Mouse (Mus musculus) MEL (cell line): ENCODE data around the gene Gm20388. TPM values are rescaled to one million over a fixed set of nuclear protein-coding genes. Genes with fewer than 3 reads are reported as not detected.
"Not testable (repeated sequence)": the region's sequence is repeated elsewhere in the genome, so short reads cannot be mapped to it uniquely, and the experiment has no call there.

Source experiments
- DNase-seq: peaks from one replicate; pipeline ENCODE4 v3.0.0; 2011; ENCODE audit warnings: low read depth, low spot score
- H3K27ac ChIP-seq: 2 replicates; pipeline ENCODE4 v1.5.1; 2012; ENCODE audit warnings: low read depth, mild to moderate bottlenecking, control low read depth, low read length, moderate library complexity; ENCODE audit not compliant: control insufficient read depth
- H3K27me3 ChIP-seq, 2 experiments: fragments of 150-350 bp in 1 of 2; sonication (generic) in 1 of 2; 2 replicates each; pipeline ENCODE4 v1.6.1; 2012; ENCODE audit warnings: low read length in 2 of 2, mild to moderate bottlenecking in 2 of 2, improper control_type of control experiment in 1 of 2, moderate library complexity in 1 of 2; ENCODE audit not compliant: insufficient read depth in 2 of 2, control insufficient read depth in 1 of 2
- H3K36me3 ChIP-seq, 2 experiments: 2 replicates each; pipeline ENCODE4 v1.6.1; 2012 to 2014; ENCODE audit warnings: low read length in 2 of 2, improper control_type of control experiment in 1 of 2, inconsistent platforms in 1 of 2, mild to moderate bottlenecking in 1 of 2; ENCODE audit not compliant: insufficient read depth in 2 of 2, control insufficient read depth in 1 of 2
- H3K4me1 ChIP-seq, 2 experiments: fragments of 150-350 bp in 1 of 2; sonication (generic) in 1 of 2; 2 replicates each; pipeline ENCODE4 v1.6.1; 2012; ENCODE audit warnings: low read length in 2 of 2, improper control_type of control experiment in 1 of 2, mild to moderate bottlenecking in 1 of 2; ENCODE audit not compliant: insufficient read depth in 2 of 2, control insufficient read depth in 1 of 2
- H3K4me3 ChIP-seq, 2 experiments: fragments of 150-350 bp in 1 of 2; sonication (generic) in 1 of 2; 2 replicates each; pipeline ENCODE4 v1.5.1; 2012; ENCODE audit warnings: low read depth in 2 of 2, low read length in 2 of 2, mild to moderate bottlenecking in 2 of 2, moderate library complexity in 2 of 2, control low read depth in 1 of 2, improper control_type of control experiment in 1 of 2; ENCODE audit not compliant: control insufficient read depth in 1 of 2, insufficient read depth in 1 of 2
- H3K79me2 ChIP-seq: 2 replicates; pipeline ENCODE4 v1.6.1; 2012; ENCODE audit warnings: mild to moderate bottlenecking, low read length, moderate library complexity; ENCODE audit not compliant: control insufficient read depth, poor library complexity, insufficient read depth
- H3K9ac ChIP-seq: 2 replicates; pipeline ENCODE4 v1.6.1; 2012; ENCODE audit warnings: low read depth, mild to moderate bottlenecking, control low read depth, low read length, moderate library complexity; ENCODE audit not compliant: control insufficient read depth, poor library complexity, severe bottlenecking
- H3K9me3 ChIP-seq: fragments of 150-350 bp; sonication (generic); replicated peaks from 2 replicates; pipeline ENCODE4 v1.6.1; 2012; ENCODE audit warnings: mild to moderate bottlenecking, low read length, improper control_type of control experiment, moderate library complexity; ENCODE audit not compliant: insufficient read depth
- BHLHE40 ChIP-seq: IDR thresholded peaks from 2 replicates; pipeline ENCODE4 v1.6.1; 2012; ENCODE audit warnings: low read depth, mild to moderate bottlenecking, inconsistent platforms, low read length, improper control_type of control experiment, borderline replicate concordance
- CTCF ChIP-seq, 3 experiments: IDR thresholded peaks in 2 of 3; conservative IDR thresholded peaks in 1 of 3; 2 replicates each; pipeline ENCODE4 v1.5.1; 2011 to 2012; ENCODE audit warnings: low read length in 3 of 3, low read depth in 2 of 3, mild to moderate bottlenecking in 2 of 3, improper control_type of control experiment in 1 of 3, inconsistent platforms in 1 of 3, mixed read lengths in 1 of 3, moderate library complexity in 1 of 3; ENCODE audit not compliant: control insufficient read depth in 1 of 3, insufficient read depth in 1 of 3, poor library complexity in 1 of 3, severe bottlenecking in 1 of 3
- EP300 ChIP-seq, 2 experiments: IDR thresholded peaks; 2 replicates each; pipeline ENCODE4 v1.6.1; 2011; ENCODE audit warnings: improper control_type of control experiment in 2 of 2, low read length in 2 of 2, low read depth in 1 of 2, mild to moderate bottlenecking in 1 of 2
- JUND ChIP-seq: IDR thresholded peaks from 2 replicates; pipeline ENCODE4 v1.6.1; 2011; ENCODE audit warnings: low read depth, mild to moderate bottlenecking, improper control_type of control experiment, low read length
- MAFK ChIP-seq: IDR thresholded peaks from 2 replicates; pipeline ENCODE4 v1.6.1; 2011; ENCODE audit warnings: low read depth, mild to moderate bottlenecking, low read length, improper control_type of control experiment, borderline replicate concordance
- MAX ChIP-seq: IDR thresholded peaks from 2 replicates; pipeline ENCODE4 v1.6.1; 2011; ENCODE audit warnings: low read length, improper control_type of control experiment
- NELFE ChIP-seq: IDR thresholded peaks from 2 replicates; pipeline ENCODE4 v1.6.1; 2011; ENCODE audit warnings: low read depth, low read length, improper control_type of control experiment
- POLR2AphosphoS5 ChIP-seq: IDR thresholded peaks from 2 replicates; pipeline ENCODE4 v1.6.1; 2012; ENCODE audit warnings: low read depth, borderline replicate concordance, mild to moderate bottlenecking, inconsistent platforms, low read length, moderate library complexity, mixed read lengths
- RAD21 ChIP-seq: IDR thresholded peaks from 2 replicates; pipeline ENCODE4 v1.6.1; 2011; ENCODE audit warnings: mild to moderate bottlenecking, low read depth, low read length, improper control_type of control experiment
- SMC3 ChIP-seq: IDR thresholded peaks from 2 replicates; pipeline ENCODE4 v1.6.1; 2011; ENCODE audit warnings: low read depth, low read length, improper control_type of control experiment
- TBP ChIP-seq: IDR thresholded peaks from 2 replicates; pipeline ENCODE4 v1.8.0; 2011; ENCODE audit warnings: low read depth, low read length, improper control_type of control experiment
- USF1 ChIP-seq: IDR thresholded peaks from 2 replicates; pipeline ENCODE4 v1.6.1; 2014; ENCODE audit warnings: low read depth, mild to moderate bottlenecking, inconsistent platforms, low read length, improper control_type of control experiment, moderate library complexity
- ZKSCAN1 ChIP-seq: IDR thresholded peaks from 2 replicates; pipeline ENCODE4 v1.6.1; 2012; ENCODE audit warnings: low read depth, mild to moderate bottlenecking, inconsistent platforms, low read length, improper control_type of control experiment, moderate library complexity
- polyA plus RNA-seq, 2 experiments: library from polyadenylated mRNA; stranded (reverse) in 1 of 2; unstranded in 1 of 2; fragments of >175 nt in 1 of 2; fragments of >200 nt in 1 of 2; gene quantifications; 2 replicates each; pipeline versions ENCODE4 v1.2.1 to v1.2.4; 2012; ENCODE audit warnings: low replicate concordance in 2 of 2, low read depth in 1 of 2; ENCODE audit not compliant: insufficient read length in 2 of 2, insufficient read depth in 1 of 2, missing spikeins in 1 of 2
- total RNA-seq: library from RNA; depleted of rRNA; stranded (reverse); fragments of 300-350 nt; gene quantifications from 2 replicates; pipeline ENCODE4 v1.2.3, GENCODE M21; 2012

Gene Gm20388
- total and polyA plus RNA-seq, 3 experiments, result 11.1 to 17.8 TPM; not detected in 1

- Histone ChIP-seq H3K9me3 (no peaks in the 10 kb centered on the region), H3K27me3 (no peaks in the 10 kb centered on the region), H3K9ac (no peak overlapping the region), H3K27ac (no peak overlapping the region), H3K4me3 (no peak overlapping the region), H3K4me1 (no peaks in the 10 kb centered on the region), H3K36me3 (no peaks in the 10 kb centered on the region), H3K79me2 (no peaks in the 10 kb centered on the region)
- TF ChIP-seq MAX, result no peak
- no peak for TF ChIP-seq EP300 (IDR thresholded peaks at IDR 0.05; ENCODE audit: low read depth in 1 of 2, low read length in 2 of 2)
- TF ChIP-seq SMC3, result 0 out of 2 replicates have a peak, but pooled peaks have one; percentile 17
- TF ChIP-seq CTCF (IDR thresholded peaks at IDR 0.05 in 2 of 3, conservative IDR thresholded peaks at IDR 0.05 in 1 of 3; ENCODE audit: control insufficient read depth in 1 of 3, insufficient read depth in 1 of 3, low read depth in 2 of 3, low read length in 3 of 3, poor library complexity in 1 of 3, severe bottlenecking in 1 of 3), result peak; percentile 27 to 65 (median 38); a peak in 5 of 6 replicates
- peak; percentile 22; the same call in 1 of the 2 replicates for TF ChIP-seq RAD21
- no peak for TF ChIP-seq TBP
- TF ChIP-seq JUND, result no peak
- DNase-seq, result peak; percentile 7
These were observed 885.4 kb downstream of the Gm20388 start for GRCm38 (mm10) chr8:120795944-120796635.

GRCm38 (mm10) chr8:120797019-120797727, 886.5 kb downstream of the Gm20388 start:
- H3K9me3 ChIP-seq, result no peaks in the 10 kb centered on the region
- no peak overlapping the region for H3K27ac ChIP-seq
- no peak for DNase-seq
- no peaks in the 10 kb centered on the region for H3K27me3 ChIP-seq
- no peaks in the 10 kb centered on the region for H3K4me1 ChIP-seq
- H3K79me2 ChIP-seq, result no peaks in the 10 kb centered on the region
- TF ChIP-seq ZKSCAN1, result peak; percentile 72; the same call in 1 of the 2 replicates
- TF ChIP-seq MAFK, result no peak
- TF ChIP-seq BHLHE40, result no peak
- no peak; the same call in 1 of the 2 replicates for TF ChIP-seq POLR2AphosphoS5
- no peak for TF ChIP-seq NELFE
- H3K9ac ChIP-seq, result no peak overlapping the region
- no peaks in the 10 kb centered on the region for H3K36me3 ChIP-seq
- H3K4me3 ChIP-seq, result no peak overlapping the region

- DNase-seq, result no peak
- no peaks in the 10 kb centered on the region for H3K27me3 ChIP-seq
These were observed 889.7 kb downstream of the Gm20388 start for GRCm38 (mm10) chr8:120800308-120800865.

GRCm38 (mm10) chr8:120803661-120804375, 893.2 kb downstream of the Gm20388 start:
- H3K27ac ChIP-seq, H3K27me3 ChIP-seq, H3K9ac ChIP-seq, DNase-seq, H3K9me3 ChIP-seq, H3K79me2 ChIP-seq, H3K4me1 ChIP-seq, H3K36me3 ChIP-seq, H3K4me3 ChIP-seq: not testable (repeated sequence)

More at GRCm38 (mm10) chr8:120800308-120800865, 889.7 kb downstream of the Gm20388 start:
- peak in 2 of 3 experiments; percentile 21 to 44; a peak in 4 of 6 replicates for TF ChIP-seq CTCF (IDR thresholded peaks at IDR 0.05 in 2 of 3, conservative IDR thresholded peaks at IDR 0.05 in 1 of 3; ENCODE audit: control insufficient read depth in 1 of 3, insufficient read depth in 1 of 3, low read depth in 2 of 3, low read length in 3 of 3, poor library complexity in 1 of 3, severe bottlenecking in 1 of 3)
- TF ChIP-seq USF1, result no peak
- no peaks in the 10 kb centered on the region for H3K36me3 ChIP-seq
- H3K9ac ChIP-seq, result no peak overlapping the region
- H3K4me1 ChIP-seq, result no peaks in the 10 kb centered on the region
- H3K4me3 ChIP-seq, result no peak overlapping the region
- H3K9me3 ChIP-seq, result no peaks in the 10 kb centered on the region
- H3K27ac ChIP-seq, result no peak overlapping the region
- H3K79me2 ChIP-seq, result no peaks in the 10 kb centered on the region
